Mouse (Mus musculus): Measurements from ENCODE around the gene Ndn.

Gene Ndn

GRCm38 (mm10) chr7:62346269-62346668 is at the start of gene Ndn:
TSS of gene Ndn (plus strand) at chr7:62346569.
- DNase-seq = no peak

- DNase-seq = peak; percentile 9
Observed at GRCm38 (mm10) chr7:62302451-62302850, 43.9 kb upstream of the Ndn start.

- DNase-seq = peak; percentile 6
Observed at GRCm38 (mm10) chr7:62306896-62307614, 39.3 kb upstream of the Ndn start.

- no peak for DNase-seq
Observed at GRCm38 (mm10) chr7:62316793-62317192, 29.6 kb upstream of the Ndn start.

GRCm38 (mm10) chr7:62345411-62345810 is 958 bp upstream of the Ndn start:
- DNase-seq = no peak

- DNase-seq = peak; percentile 90
Observed at GRCm38 (mm10) chr7:62348106-62348803, 1.9 kb downstream of the Ndn start.

GRCm38 (mm10) chr7:62348804-62349190 is 2.4 kb downstream of the Ndn start:
- no peak for DNase-seq

- DNase-seq = peak; percentile 3
Observed at GRCm38 (mm10) chr7:62351266-62351665, 4.9 kb downstream of the Ndn start.

GRCm38 (mm10) chr7:62365039-62365636 is 18.8 kb downstream of the Ndn start:
- no peak for DNase-seq

- DNase-seq = no peak
Observed at GRCm38 (mm10) chr7:62366730-62367129, 20.4 kb downstream of the Ndn start.

- DNase-seq = peak; percentile 58
Observed at GRCm38 (mm10) chr7:62375658-62376057, 29.3 kb downstream of the Ndn start.

- DNase-seq = peak; percentile 88
Observed at GRCm38 (mm10) chr7:62376510-62377304, 30.3 kb downstream of the Ndn start, which contains the start of gene Magel2. TSS of gene Magel2 (plus strand) at chr7:62377010.

- DNase-seq = no peak
Observed at GRCm38 (mm10) chr7:62377313-62377712, 30.9 kb downstream of the Ndn start.

GRCm38 (mm10) chr7:62378529-62378928 is 32.2 kb downstream of the Ndn start:
- no peak for DNase-seq

- DNase-seq = peak; percentile 71
Observed at GRCm38 (mm10) chr7:62382391-62382790, 36.0 kb downstream of the Ndn start.

GRCm38 (mm10) chr7:62388291-62388690 is 41.9 kb downstream of the Ndn start:
- peak; percentile 14 for DNase-seq

- no peak for DNase-seq
Observed at GRCm38 (mm10) chr7:62392202-62392601, 45.8 kb downstream of the Ndn start.
